Mouse (Mus musculus): ENCODE measurements at regions not wholly inside any gene's neighbourhood (a gene's known extent, or its start where the extent isn't known, plus 50 kb on each side); places are given as distances from the start of the nearest gene placed in this dataset.

- Histone ChIP-seq H3K27me3 (ENCODE audit: control insufficient read depth, insufficient read depth, insufficient read length) (no peaks in the 10 kb centered on the region), H3K36me3 (ENCODE audit: control insufficient read depth, insufficient read depth) (no peaks in the 10 kb centered on the region), H3ac (ENCODE audit: control insufficient read depth, insufficient read length) (no peak overlapping the region), H3K79me2 (ENCODE audit: control insufficient read depth, insufficient read depth) (no peaks in the 10 kb centered on the region), H3K4me3 (no peak overlapping the region), H3K4me2 (ENCODE audit: low read depth) (peak overlapping the region; percentile 27)
- TF ChIP-seq POLR2AphosphoS2 (IDR thresholded peaks at IDR 0.05; ENCODE audit: insufficient read length, low read depth) (no peak), TCF12 (IDR thresholded peaks at IDR 0.05; ENCODE audit: insufficient read depth, poor library complexity, severe bottlenecking) (peak; percentile 44), SRF (IDR thresholded peaks at IDR 0.05; ENCODE audit: control insufficient read depth, insufficient read length, low read depth) (no peak), MYOD1 (IDR thresholded peaks at IDR 0.05; ENCODE audit: control insufficient read depth in 1 of 3, insufficient read length in 2 of 3, low read depth in 2 of 3) (peak; percentile 14 to 77 (median 68)), E2F4 (IDR thresholded peaks at IDR 0.05; ENCODE audit: insufficient read depth) (no peak), USF1 (IDR thresholded peaks at IDR 0.05; ENCODE audit: low read depth) (no peak), TCF3 (IDR thresholded peaks at IDR 0.05; ENCODE audit: insufficient read length, low read depth) (no peak), MAX (IDR thresholded peaks at IDR 0.05; ENCODE audit: low read depth) (no peak), POLR2A (IDR thresholded peaks at IDR 0.05; ENCODE audit: insufficient read length, low read depth) (no peak), MYOG (IDR thresholded peaks at IDR 0.05; ENCODE audit: control insufficient read depth in 1 of 3, insufficient read depth in 1 of 3, insufficient read length in 2 of 3, low read depth in 2 of 3) (no peak), CEBPB (IDR thresholded peaks at IDR 0.05; ENCODE audit: insufficient read depth, poor library complexity, severe bottlenecking) (0 out of 2 replicates have a peak, but pooled peaks have one; percentile 27), REST (IDR thresholded peaks at IDR 0.05; ENCODE audit: insufficient read depth, insufficient read length) (no peak)
These were observed 824.2 kb downstream of the Gsdmc2 start for GRCm38 (mm10) chr15:63020826-63021225.

- no peak for TF ChIP-seq TCF3 (IDR thresholded peaks at IDR 0.05; ENCODE audit: insufficient read length, low read depth)
- TF ChIP-seq TCF12 (IDR thresholded peaks at IDR 0.05; ENCODE audit: insufficient read depth, poor library complexity, severe bottlenecking), result no peak
- TF ChIP-seq SRF (IDR thresholded peaks at IDR 0.05; ENCODE audit: control insufficient read depth, insufficient read length, low read depth), result no peak
- no peak for TF ChIP-seq REST (IDR thresholded peaks at IDR 0.05; ENCODE audit: insufficient read depth, insufficient read length)
- TF ChIP-seq USF1 (IDR thresholded peaks at IDR 0.05; ENCODE audit: low read depth), result no peak
- TF ChIP-seq E2F4 (IDR thresholded peaks at IDR 0.05; ENCODE audit: insufficient read depth), result no peak
- no peak for TF ChIP-seq MYOD1 (IDR thresholded peaks at IDR 0.05; ENCODE audit: control insufficient read depth in 1 of 3, insufficient read length in 2 of 3, low read depth in 2 of 3)
- TF ChIP-seq POLR2AphosphoS2 (IDR thresholded peaks at IDR 0.05; ENCODE audit: insufficient read length, low read depth), result no peak
- TF ChIP-seq POLR2A (IDR thresholded peaks at IDR 0.05; ENCODE audit: insufficient read length, low read depth), result no peak
- no peak for TF ChIP-seq MAX (IDR thresholded peaks at IDR 0.05; ENCODE audit: low read depth)
- TF ChIP-seq CEBPB (IDR thresholded peaks at IDR 0.05; ENCODE audit: insufficient read depth, poor library complexity, severe bottlenecking), result no peak
- TF ChIP-seq MYOG (IDR thresholded peaks at IDR 0.05; ENCODE audit: control insufficient read depth in 1 of 3, insufficient read depth in 1 of 3, insufficient read length in 2 of 3, low read depth in 2 of 3), result no peak
- Histone ChIP-seq H3ac (ENCODE audit: control insufficient read depth, insufficient read length) (no peak overlapping the region), H3K4me2 (ENCODE audit: low read depth) (no peak overlapping the region), H3K36me3 (ENCODE audit: control insufficient read depth, insufficient read depth) (no peaks in the 10 kb centered on the region), H3K4me3 (no peak overlapping the region), H3K27me3 (ENCODE audit: control insufficient read depth, insufficient read depth, insufficient read length) (no peaks in the 10 kb centered on the region), H3K79me2 (ENCODE audit: control insufficient read depth, insufficient read depth) (no peaks in the 10 kb centered on the region)
These were observed 827.0 kb downstream of the Gsdmc2 start for GRCm38 (mm10) chr15:63017966-63018365.

GRCm38 (mm10) chr15:63006471-63007228 lies 838.3 kb downstream of the Gsdmc2 start:
- no peak for TF ChIP-seq REST (IDR thresholded peaks at IDR 0.05; ENCODE audit: insufficient read depth, insufficient read length)
- TF ChIP-seq MYOD1 (IDR thresholded peaks at IDR 0.05; ENCODE audit: control insufficient read depth in 1 of 3, insufficient read length in 2 of 3, low read depth in 2 of 3), result no peak
- H3ac ChIP-seq (ENCODE audit: control insufficient read depth, insufficient read length), result no peak overlapping the region
- H3K27me3 ChIP-seq (ENCODE audit: control insufficient read depth, insufficient read depth, insufficient read length), result no peaks in the 10 kb centered on the region
- H3K36me3 ChIP-seq (ENCODE audit: control insufficient read depth, insufficient read depth), result no peaks in the 10 kb centered on the region
- H3K4me2 ChIP-seq (ENCODE audit: low read depth), result no peak overlapping the region
- no peak overlapping the region for H3K4me3 ChIP-seq
- H3K79me2 ChIP-seq (ENCODE audit: control insufficient read depth, insufficient read depth), result no peaks in the 10 kb centered on the region

GRCm38 (mm10) chr15:62994691-62995090 lies 850.3 kb downstream of the Gsdmc2 start:
- Histone ChIP-seq H3K79me2 (ENCODE audit: control insufficient read depth, insufficient read depth) (no peaks in the 10 kb centered on the region), H3K4me3 (no peak overlapping the region), H3K4me2 (ENCODE audit: low read depth) (no peak overlapping the region), H3ac (ENCODE audit: control insufficient read depth, insufficient read length) (no peak overlapping the region), H3K27me3 (ENCODE audit: control insufficient read depth, insufficient read depth, insufficient read length) (no peaks in the 10 kb centered on the region), H3K36me3 (ENCODE audit: control insufficient read depth, insufficient read depth) (no peaks in the 10 kb centered on the region)
- TF ChIP-seq MAX (IDR thresholded peaks at IDR 0.05; ENCODE audit: low read depth) (no peak), TCF12 (IDR thresholded peaks at IDR 0.05; ENCODE audit: insufficient read depth, poor library complexity, severe bottlenecking) (no peak), E2F4 (IDR thresholded peaks at IDR 0.05; ENCODE audit: insufficient read depth) (no peak), CEBPB (IDR thresholded peaks at IDR 0.05; ENCODE audit: insufficient read depth, poor library complexity, severe bottlenecking) (no peak), SRF (IDR thresholded peaks at IDR 0.05; ENCODE audit: control insufficient read depth, insufficient read length, low read depth) (no peak), REST (IDR thresholded peaks at IDR 0.05; ENCODE audit: insufficient read depth, insufficient read length) (no peak), MYOD1 (IDR thresholded peaks at IDR 0.05; ENCODE audit: control insufficient read depth in 1 of 3, insufficient read length in 2 of 3, low read depth in 2 of 3) (no peak), TCF3 (IDR thresholded peaks at IDR 0.05; ENCODE audit: insufficient read length, low read depth) (no peak), MYOG (IDR thresholded peaks at IDR 0.05; ENCODE audit: control insufficient read depth in 1 of 3, insufficient read depth in 1 of 3, insufficient read length in 2 of 3, low read depth in 2 of 3) (no peak), POLR2A (IDR thresholded peaks at IDR 0.05; ENCODE audit: insufficient read length, low read depth) (no peak), USF1 (IDR thresholded peaks at IDR 0.05; ENCODE audit: low read depth) (no peak), POLR2AphosphoS2 (IDR thresholded peaks at IDR 0.05; ENCODE audit: insufficient read length, low read depth) (no peak)
